Mouse (Mus musculus): ENCODE measurements around the gene Trex2. TPM values are rescaled to one million over a fixed set of nuclear protein-coding genes. Genes with fewer than 3 reads are reported as not detected.

The Trex2 gene
- total RNA-seq (2018; cell fraction: chromatin; rRNA removed): under 1 TPM in 1 of 26 experiments, not detected in 25; 0.98 TPM
- total RNA-seq (2018; cell fraction: cytosol; rRNA removed): not detected
- not detected for total RNA-seq (2018; cell fraction: nucleus; rRNA removed)
- not detected in 3 replicates for polyA plus RNA-seq (2018)

- H3K79me2 ChIP-seq (ENCODE audit: inconsistent target): no peaks in the 10 kb centered on the region
- H3K27ac ChIP-seq: no peak within 1 kb of the TSS
- H3K36me3 ChIP-seq (ENCODE audit: inconsistent target): no peaks in the 10 kb centered on the region
- WGBS (ENCODE audit: missing documents): 93% methylated on average over 9 of the region's 11 CpGs
- H3K4me3 ChIP-seq (ENCODE audit: inconsistent target): no peak within 1 kb of the TSS
These were observed at the start of gene Trex2 for GRCm38 (mm10) chrX:73435252-73435651. Gene Trex2 (minus strand): TSS chrX:73435344.

- WGBS (ENCODE audit: missing documents): 83% methylated on average over 4 of the region's 4 CpGs
- H3K4me3 ChIP-seq (ENCODE audit: inconsistent target): no peak overlapping the region
- no peak overlapping the region for H3K27ac ChIP-seq
- no peaks in the 10 kb centered on the region for H3K79me2 ChIP-seq (ENCODE audit: inconsistent target)
- no peaks in the 10 kb centered on the region for H3K36me3 ChIP-seq (ENCODE audit: inconsistent target)
These were observed 49.7 kb upstream of the Trex2 start for GRCm38 (mm10) chrX:73484870-73485269.

GRCm38 (mm10) chrX:73484076-73484475 is 48.9 kb upstream of the Trex2 start:
- no peak overlapping the region for H3K27ac ChIP-seq
- H3K36me3 ChIP-seq (ENCODE audit: inconsistent target): no peaks in the 10 kb centered on the region
- no peaks in the 10 kb centered on the region for H3K79me2 ChIP-seq (ENCODE audit: inconsistent target)
- H3K4me3 ChIP-seq (ENCODE audit: inconsistent target): no peak overlapping the region
- 88% methylated on average over 1 of the region's 1 CpGs for WGBS (ENCODE audit: missing documents)

GRCm38 (mm10) chrX:73483484-73483810 is 48.3 kb upstream of the Trex2 start, which contains the start of gene Bgn:
Gene Bgn (plus strand): TSS chrX:73483602.
- no peaks in the 10 kb centered on the region for H3K79me2 ChIP-seq (ENCODE audit: inconsistent target)
- H3K36me3 ChIP-seq (ENCODE audit: inconsistent target): no peaks in the 10 kb centered on the region
- H3K27ac ChIP-seq: no peak within 1 kb of the TSS
- WGBS (ENCODE audit: missing documents): 49% methylated on average over 6 of the region's 14 CpGs
- H3K4me3 ChIP-seq (ENCODE audit: inconsistent target): no peak within 1 kb of the TSS

- no peaks in the 10 kb centered on the region for H3K36me3 ChIP-seq (ENCODE audit: inconsistent target)
- H3K27ac ChIP-seq: no peak overlapping the region
- H3K4me3 ChIP-seq (ENCODE audit: inconsistent target): no peak overlapping the region
- no peaks in the 10 kb centered on the region for H3K79me2 ChIP-seq (ENCODE audit: inconsistent target)
- 27% methylated on average over 3 of the region's 4 CpGs for WGBS (ENCODE audit: missing documents)
These were observed 47.7 kb upstream of the Trex2 start for GRCm38 (mm10) chrX:73482643-73483483.

GRCm38 (mm10) chrX:73480334-73480733 is 45.2 kb upstream of the Trex2 start:
- H3K36me3 ChIP-seq (ENCODE audit: inconsistent target): no peaks in the 10 kb centered on the region
- H3K4me3 ChIP-seq (ENCODE audit: inconsistent target): no peak overlapping the region
- no peak overlapping the region for H3K27ac ChIP-seq
- 90% methylated on average over 1 of the region's 2 CpGs for WGBS (ENCODE audit: missing documents)
- no peaks in the 10 kb centered on the region for H3K79me2 ChIP-seq (ENCODE audit: inconsistent target)

- Histone ChIP-seq H3K27ac (no peak overlapping the region), H3K36me3 (ENCODE audit: inconsistent target) (no peaks in the 10 kb centered on the region), H3K4me3 (ENCODE audit: inconsistent target) (no peak overlapping the region), H3K79me2 (ENCODE audit: inconsistent target) (no peaks in the 10 kb centered on the region)
These were observed 44.5 kb upstream of the Trex2 start for GRCm38 (mm10) chrX:73479656-73480055.

GRCm38 (mm10) chrX:73477500-73477899 is 42.4 kb upstream of the Trex2 start:
- H3K4me3 ChIP-seq (ENCODE audit: inconsistent target): no peak overlapping the region
- H3K79me2 ChIP-seq (ENCODE audit: inconsistent target): no peaks in the 10 kb centered on the region
- no peak overlapping the region for H3K27ac ChIP-seq
- 90% methylated on average over 2 of the region's 2 CpGs for WGBS (ENCODE audit: missing documents)
- H3K36me3 ChIP-seq (ENCODE audit: inconsistent target): no peaks in the 10 kb centered on the region

- Histone ChIP-seq H3K79me2 (ENCODE audit: inconsistent target) (no peaks in the 10 kb centered on the region), H3K4me3 (ENCODE audit: inconsistent target) (no peak overlapping the region), H3K27ac (no peak overlapping the region), H3K36me3 (ENCODE audit: inconsistent target) (no peaks in the 10 kb centered on the region)
- WGBS (ENCODE audit: missing documents): 91% methylated on average over 2 of the region's 2 CpGs
These were observed 41.5 kb upstream of the Trex2 start for GRCm38 (mm10) chrX:73476621-73477020.

GRCm38 (mm10) chrX:73475658-73476256 is 40.6 kb upstream of the Trex2 start:
- no peak overlapping the region for H3K4me3 ChIP-seq (ENCODE audit: inconsistent target)
- no peak overlapping the region for H3K27ac ChIP-seq
- H3K36me3 ChIP-seq (ENCODE audit: inconsistent target): no peaks in the 10 kb centered on the region
- WGBS (ENCODE audit: missing documents): 75% methylated on average over 1 of the region's 1 CpGs
- H3K79me2 ChIP-seq (ENCODE audit: inconsistent target): no peaks in the 10 kb centered on the region

GRCm38 (mm10) chrX:73474340-73475165 is 39.4 kb upstream of the Trex2 start:
- no peak overlapping the region for H3K4me3 ChIP-seq (ENCODE audit: inconsistent target)
- 83% methylated on average over 12 of the region's 12 CpGs for WGBS (ENCODE audit: missing documents)
- no peaks in the 10 kb centered on the region for H3K36me3 ChIP-seq (ENCODE audit: inconsistent target)
- no peak overlapping the region for H3K27ac ChIP-seq
- no peaks in the 10 kb centered on the region for H3K79me2 ChIP-seq (ENCODE audit: inconsistent target)

- Histone ChIP-seq H3K79me2 (ENCODE audit: inconsistent target) (no peaks in the 10 kb centered on the region), H3K4me3 (ENCODE audit: inconsistent target) (no peak overlapping the region), H3K36me3 (ENCODE audit: inconsistent target) (no peaks in the 10 kb centered on the region), H3K27ac (no peak overlapping the region)
- WGBS (ENCODE audit: missing documents): 81% methylated on average over 3 of the region's 3 CpGs
These were observed 36.6 kb upstream of the Trex2 start for GRCm38 (mm10) chrX:73471764-73472163.

GRCm38 (mm10) chrX:73468752-73469151 is 33.6 kb upstream of the Trex2 start:
- Histone ChIP-seq H3K27ac (no peak overlapping the region), H3K79me2 (ENCODE audit: inconsistent target) (no peaks in the 10 kb centered on the region), H3K4me3 (ENCODE audit: inconsistent target) (no peak overlapping the region), H3K36me3 (ENCODE audit: inconsistent target) (no peaks in the 10 kb centered on the region)
- no CpG with 5 or more reads among the region's 1 CpGs for WGBS (ENCODE audit: missing documents)

- WGBS (ENCODE audit: missing documents): 96% methylated on average over 3 of the region's 3 CpGs
- H3K36me3 ChIP-seq (ENCODE audit: inconsistent target): no peaks in the 10 kb centered on the region
- H3K27ac ChIP-seq: no peak overlapping the region
- no peaks in the 10 kb centered on the region for H3K79me2 ChIP-seq (ENCODE audit: inconsistent target)
- H3K4me3 ChIP-seq (ENCODE audit: inconsistent target): no peak overlapping the region
These were observed 33.2 kb upstream of the Trex2 start for GRCm38 (mm10) chrX:73468330-73468729.
